14 mouse cellular contexts compared by ENCODE assay signal in genomic region chr5:77393990-77394618, GRCm38 (mm10). TPM values are rescaled to one million over a fixed set of nuclear protein-coding genes. Genes with fewer than 3 reads are reported as not detected.
DNase-seq lines count a peak whose midpoint lies in the region; ATAC-seq and TF ChIP-seq lines count a peak whose summit lies in the region.
"Had no signal": no experiment of that assay in that cellular context is flagged by ENCODE, and none has a peak within 500 bp of the region (broad histone marks: within the 10 kb centered on the region; RNA-seq: fewer than 3 reads in every experiment).

No protein-coding gene starts in this region.

- H3K4me3 ChIP-seq in gastrocnemius, adult 2 months = no peak overlapping the region
- H3K4me3 ChIP-seq: embryonic facial prominence, embryonic 12.5 days; intestine, embryonic 15.5 days; limb, embryonic 15.5 days had no signal

- no peak for ATAC-seq in cerebellum, adult (ENCODE audit: insufficient number of reproducible peaks, low FRiP score, low TSS enrichment)
- ATAC-seq: intestine, embryonic 15.5 days had no signal

- peak overlapping the region; percentile 60 for H3K27ac ChIP-seq in gastrocnemius, adult 2 months
- H3K27ac ChIP-seq: embryonic facial prominence, embryonic 12.5 days; intestine, embryonic 15.5 days; limb, embryonic 15.5 days had no signal

- DNase-seq in gastrocnemius, adult 2 months = no peak
- no peak for DNase-seq in gastrocnemius, postnatal 4 days (ENCODE audit: low spot score in 2 of 2)
- DNase-seq in left cerebral cortex, postnatal 14 days (ENCODE audit: low spot score in 2 of 2) = peak; percentile 19 to 36
- no peak for DNase-seq in left cerebral cortex, adult 11 months (ENCODE audit: low spot score)
- DNase-seq in brain, adult 2 months (ENCODE audit: low read depth, low spot score) = peak; percentile 37
- DNase-seq in kidney, postnatal 14 days = peak; percentile 63
- DNase-seq: cerebellum, adult 9-11 months; gastrocnemius, postnatal 10 days; lung, postnatal 10 days; thymus, postnatal 14 days had no signal

- intact Hi-C loops in gastrocnemius, adult 2 months (cut with DNase I) = no loop called here
- intact Hi-C loops in left cerebral cortex, postnatal 14 days (cut with DNase I) = no loop called here

- TF ChIP-seq CTCF in gastrocnemius, adult 2 months (IDR thresholded peaks at IDR 0.05) = no peak

RNA-seq across cellular contexts. Expression of gene Igfbp7, which starts 13.7 kb away (rescaled TPM):
- 10 to 100 TPM; 63.6 to 92.5 TPM for total RNA-seq in gastrocnemius, adult 2 months (2021)
- 100 to 1,000 TPM; 295 to 321 TPM for total RNA-seq in gastrocnemius, postnatal 4 days (2021)
- total RNA-seq in left cerebral cortex, postnatal 14 days (2021) = 10 to 100 TPM; 66.5 to 70.9 TPM

Comparison
In these comparisons a context has a peak if more than half of its experiments do, and no peak if none do; other contexts are left out.
1. DNase-seq: peak in left cerebral cortex, postnatal 14 days (2 of 2), brain, adult 2 months (single experiment) and kidney, postnatal 14 days (single experiment); none in gastrocnemius, adult 2 months (single experiment), gastrocnemius, postnatal 4 days (0 of 2) and left cerebral cortex, adult 11 months (single experiment).